Mouse (Mus musculus) cerebral cortex, adult 2 months (tissue): ENCODE results near the gene Olfr524.

Source experiments
- WGBS: fragments of 180-500 bp; shearing (Covaris S2); methylation state at CpG from one replicate; pipeline ENCODE4 v1.1.7; 2018; 5-methylcytosine and 5-hydroxymethylcytosine counted together

Gene Olfr524

DNA sequence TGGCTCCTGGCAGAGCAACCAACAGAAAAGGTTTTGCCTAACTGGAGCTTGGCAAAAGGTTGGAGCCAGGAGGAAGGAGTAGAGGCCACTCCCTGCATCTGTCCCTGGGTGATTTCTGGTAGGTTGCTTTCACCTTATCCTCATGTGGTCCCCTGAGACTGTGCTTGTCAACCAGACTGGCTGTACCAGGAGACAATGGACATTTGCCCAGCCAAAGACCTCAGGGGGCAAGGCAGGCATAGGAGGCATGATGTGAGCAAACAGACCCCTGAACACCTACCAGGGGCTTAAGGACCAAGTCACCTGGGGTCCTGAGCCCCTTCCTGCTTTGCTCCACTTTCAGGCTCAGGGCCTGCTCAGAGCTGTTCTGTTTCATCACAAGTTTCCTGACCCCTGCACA, at the start of gene Olfr524:
Olfr524 (minus strand) TSS at position 101 of the 400 bp plus-strand sequence.

DNA sequence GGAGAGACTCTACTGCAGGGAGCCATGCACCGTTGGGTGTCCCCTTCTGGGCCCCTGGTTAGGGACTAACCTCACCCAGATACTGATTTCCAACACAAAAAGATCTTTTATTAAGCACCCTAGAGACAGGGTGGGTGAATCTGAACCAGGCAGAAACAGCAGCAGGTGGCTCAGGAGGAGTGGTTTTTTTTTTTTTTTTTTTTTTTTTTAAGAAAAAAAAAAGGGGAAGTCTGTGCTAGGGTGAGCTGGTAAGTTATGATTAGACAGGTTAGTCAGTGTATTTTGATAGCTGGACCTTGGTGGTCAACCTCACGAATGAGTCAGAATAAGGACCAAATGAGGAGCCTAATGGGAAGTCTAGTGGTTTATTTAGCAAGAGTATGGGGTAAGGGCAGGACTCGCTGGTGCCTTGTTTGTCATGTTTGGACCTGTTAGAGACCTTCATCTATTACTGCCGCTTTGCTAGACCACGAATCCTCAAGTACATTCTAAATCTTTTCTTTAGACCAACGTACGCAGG, 48.1 kb upstream of the Olfr524 start:
- WGBS: 87% methylated on average over 7 of the region's 7 CpGs

DNA sequence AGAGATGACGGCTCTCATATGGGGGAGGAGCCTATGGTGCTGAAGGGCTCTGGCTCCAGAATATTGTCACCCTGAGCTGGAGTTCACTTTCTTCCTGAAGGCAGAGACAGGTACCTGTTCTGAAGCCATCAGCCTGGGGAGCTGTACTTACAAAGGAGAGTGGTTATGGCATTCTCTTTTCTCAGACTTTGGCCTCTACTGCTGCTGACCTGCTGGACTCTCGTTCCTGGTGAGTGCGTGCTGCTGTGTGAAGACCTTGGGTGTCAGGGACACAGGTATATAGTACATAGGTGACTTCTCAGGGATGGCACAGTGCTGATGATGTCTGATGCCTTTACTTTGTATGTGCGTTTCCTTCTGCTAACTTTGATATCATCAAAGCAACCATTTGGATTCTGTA, 41.5 kb upstream of the Olfr524 start, which contains the start of gene 5830411N06Rik:
5830411N06Rik (plus strand) TSS at position 69 of the 400 bp plus-strand sequence.
- 88% methylated on average over 4 of the region's 4 CpGs for WGBS

DNA sequence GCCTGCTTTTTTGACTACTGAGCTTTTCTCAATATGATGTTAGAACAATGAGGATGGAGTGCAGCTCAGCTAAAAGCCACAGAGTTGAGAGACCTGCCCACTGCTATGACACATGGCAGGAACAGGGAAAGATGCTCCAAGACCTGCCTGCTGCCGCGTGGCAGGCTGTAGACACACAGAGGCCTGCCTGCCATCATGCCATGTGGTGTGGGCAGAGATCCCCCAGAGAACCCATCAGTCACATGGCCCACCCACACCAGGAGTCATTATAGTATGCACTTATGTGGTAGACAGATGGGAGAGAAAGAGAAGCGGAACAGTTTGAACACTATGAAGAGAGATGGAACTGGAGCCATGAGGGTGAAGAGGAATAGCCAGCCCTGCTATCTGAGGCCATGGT, 27.9 kb upstream of the Olfr524 start:
- WGBS: 59% methylated on average over 3 of the region's 3 CpGs

DNA sequence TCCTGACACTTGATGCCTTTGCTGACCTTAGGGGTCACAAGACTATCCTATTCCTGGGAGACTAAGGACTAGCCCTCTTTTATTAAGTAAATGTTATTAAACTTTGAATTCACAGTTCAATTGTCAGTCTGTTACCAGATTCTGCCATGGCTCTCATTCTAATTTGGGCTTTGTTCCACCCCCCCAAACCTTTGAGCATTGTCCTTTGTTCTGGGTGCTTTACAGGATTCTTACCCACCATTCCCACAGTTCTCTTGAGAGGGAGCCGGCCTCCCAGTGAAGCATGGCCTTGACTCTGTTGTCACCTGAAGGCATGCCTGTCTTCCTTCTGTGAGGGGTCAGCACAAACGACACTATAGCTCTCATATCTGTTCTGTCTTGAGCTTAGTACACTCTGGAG, 25.3 kb upstream of the Olfr524 start:
- 86% methylated on average over 2 of the region's 2 CpGs for WGBS

DNA sequence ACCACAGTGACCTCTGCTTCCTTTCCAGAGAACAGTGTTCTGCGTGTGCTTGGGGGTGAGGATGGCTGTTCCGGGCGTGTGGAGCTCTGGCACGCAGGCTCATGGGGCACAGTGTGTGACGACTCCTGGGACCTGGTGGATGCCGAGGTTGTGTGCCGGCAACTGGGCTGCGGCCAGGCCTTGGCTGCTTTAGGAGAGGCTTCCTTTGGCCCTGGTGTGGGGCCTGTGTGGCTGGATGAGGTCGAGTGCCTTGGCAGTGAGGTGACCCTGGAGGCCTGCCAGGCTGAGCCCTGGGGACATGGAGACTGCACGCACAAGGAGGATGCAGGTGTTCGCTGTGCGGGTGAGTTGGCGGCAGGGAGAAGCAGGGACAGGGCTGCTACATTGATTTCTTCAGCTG, 22.7 kb upstream of the Olfr524 start:
- WGBS: 84% methylated on average over 13 of the region's 13 CpGs

DNA sequence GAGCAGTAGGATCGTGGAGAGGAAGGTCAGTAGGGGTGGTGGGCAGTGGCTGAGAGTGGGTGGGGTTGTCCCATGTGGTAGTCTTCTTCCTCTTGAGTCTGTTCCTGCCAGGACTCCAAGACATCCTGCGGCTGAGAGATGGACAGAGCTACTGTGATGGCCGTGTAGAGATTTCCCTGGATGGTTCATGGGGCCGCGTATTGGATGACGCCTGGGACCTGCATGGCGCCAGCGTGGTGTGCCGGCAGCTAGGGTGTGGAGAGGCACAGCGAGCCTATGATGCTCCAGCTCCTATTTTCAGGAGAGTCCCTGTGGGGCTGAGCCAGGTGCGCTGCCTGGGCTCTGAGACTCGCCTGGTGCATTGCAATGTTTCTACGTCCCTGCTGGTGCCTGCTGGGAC, 18.4 kb upstream of the Olfr524 start:
- 88% methylated on average over 13 of the region's 13 CpGs for WGBS

DNA sequence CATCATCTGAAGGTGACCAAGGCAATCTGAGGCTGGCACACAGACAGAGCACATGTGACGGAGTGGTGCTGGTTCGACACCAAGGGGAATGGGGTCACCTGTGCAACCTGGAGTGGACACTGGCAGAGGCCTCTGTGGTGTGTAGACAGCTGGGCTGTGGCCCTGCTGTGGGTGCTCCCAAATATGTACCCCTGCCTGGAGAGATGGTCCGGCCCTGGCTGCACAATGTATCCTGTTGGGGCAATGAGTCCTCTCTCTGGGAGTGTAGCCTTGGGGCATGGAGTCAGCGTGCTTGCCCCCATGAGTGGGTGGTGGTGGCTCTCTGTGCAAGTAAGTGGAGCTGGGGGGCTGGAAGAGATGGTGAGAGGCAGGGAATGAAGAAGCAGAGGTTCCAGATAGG, 14.6 kb upstream of the Olfr524 start:
- 88% methylated on average over 4 of the region's 4 CpGs for WGBS

DNA sequence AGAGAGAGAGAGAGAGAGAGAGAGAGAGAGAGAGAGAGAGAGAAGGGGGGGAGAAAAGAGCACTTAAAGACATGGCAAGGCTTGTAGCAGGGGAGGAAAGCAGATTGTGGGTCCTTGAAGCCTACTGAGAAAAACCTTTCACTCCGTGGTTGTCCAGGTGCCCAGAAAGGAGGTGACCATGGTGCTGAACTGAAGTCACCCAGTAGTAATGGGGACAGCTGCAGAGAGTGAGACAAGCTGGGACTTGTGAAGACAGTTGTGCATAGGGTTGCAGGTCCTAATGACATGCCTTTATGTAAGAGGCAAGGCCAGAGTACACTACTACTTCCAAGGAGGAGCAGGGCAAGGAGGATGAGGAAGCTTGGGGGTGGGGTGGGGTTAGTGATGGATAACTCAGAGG, 13.5 kb upstream of the Olfr524 start:
- WGBS: 28% methylated on average over 1 of the region's 1 CpGs

DNA sequence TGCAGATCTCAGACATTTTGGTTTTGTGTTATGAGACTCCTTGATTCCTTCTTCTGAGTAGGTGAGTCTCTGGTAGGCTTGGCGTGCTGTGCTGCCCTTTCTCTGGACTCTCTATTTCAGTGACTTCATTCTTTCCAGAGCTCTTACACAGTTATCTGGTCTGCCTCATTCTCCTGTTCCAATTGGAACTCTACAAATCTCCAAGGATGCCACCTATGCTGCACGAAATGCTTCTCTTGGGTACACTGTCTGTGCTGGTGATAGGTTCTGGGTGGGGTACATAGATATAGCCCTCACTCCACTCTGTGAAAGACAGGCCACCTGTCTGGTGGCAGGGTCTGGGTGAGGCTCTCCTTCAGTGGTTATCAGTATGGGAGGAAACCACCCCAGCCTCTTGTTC, 12.2 kb upstream of the Olfr524 start, which contains the start of gene Cd163l1:
Cd163l1 (plus strand) TSS at position 301 of the 400 bp plus-strand sequence.
- WGBS: 93% methylated on average over 2 of the region's 2 CpGs

DNA sequence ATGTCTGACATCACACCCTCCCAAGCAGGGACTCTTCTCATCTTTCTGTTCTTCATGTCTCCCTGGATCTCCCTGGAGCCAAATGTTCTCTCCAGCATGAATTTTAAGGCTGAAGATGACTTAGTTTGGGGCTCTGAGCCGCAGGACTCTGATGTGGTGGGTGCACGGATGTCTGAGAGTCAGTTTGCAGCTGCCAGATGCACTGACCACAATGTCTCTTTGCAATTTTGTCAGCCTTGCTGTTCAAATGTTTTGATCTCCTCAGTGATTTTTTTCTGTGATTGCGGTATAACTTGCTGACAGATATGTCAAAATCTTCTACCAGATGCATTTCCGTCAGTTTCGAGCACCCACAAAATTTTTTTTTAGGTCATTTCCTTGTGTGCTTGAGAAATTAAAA, 8.1 kb upstream of the Olfr524 start:
- 73% methylated on average over 5 of the region's 5 CpGs for whole genome bisulfite sequencing

DNA sequence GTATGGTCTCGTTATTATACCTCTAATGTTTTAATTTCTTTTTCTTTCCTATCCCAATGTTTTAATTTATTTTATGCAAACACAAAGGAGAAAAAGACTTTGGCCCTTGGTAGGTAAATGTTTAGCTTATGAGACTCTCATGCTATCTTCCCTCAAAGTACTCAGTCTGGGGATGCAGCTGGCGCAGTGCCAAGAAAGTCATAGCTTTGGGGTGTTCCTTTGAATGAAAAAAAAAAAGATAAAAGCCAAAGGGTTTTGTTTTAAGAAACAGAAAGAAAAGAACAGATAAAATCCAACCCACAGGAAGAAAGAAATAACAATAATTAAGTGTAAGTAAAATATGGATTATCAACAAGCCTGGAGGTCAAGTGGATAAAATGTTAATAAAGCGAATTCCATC, 2.9 kb upstream of the Olfr524 start:
- WGBS: 86% methylated on average over 3 of the region's 3 CpGs

DNA sequence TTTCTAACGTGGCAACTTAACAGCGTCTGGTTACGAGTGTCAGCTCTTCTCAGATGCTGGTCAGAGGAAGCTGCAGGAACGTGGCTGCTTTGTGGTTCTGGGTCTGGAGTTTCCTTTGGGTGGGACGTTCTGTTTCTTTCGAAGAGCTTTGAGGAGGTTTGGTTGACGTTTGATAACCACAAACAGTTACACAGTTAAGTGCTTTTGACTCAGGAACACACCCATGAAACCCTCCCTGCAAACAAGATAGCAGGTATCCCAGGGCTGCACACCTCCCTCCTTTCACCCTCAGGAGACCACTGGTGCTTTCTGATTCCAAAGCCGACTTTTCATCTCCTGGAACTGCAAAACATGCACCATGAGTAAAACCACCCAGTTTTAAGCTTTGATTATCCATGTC, 2.4 kb upstream of the Olfr524 start:
- 73% methylated on average over 8 of the region's 8 CpGs for WGBS

DNA sequence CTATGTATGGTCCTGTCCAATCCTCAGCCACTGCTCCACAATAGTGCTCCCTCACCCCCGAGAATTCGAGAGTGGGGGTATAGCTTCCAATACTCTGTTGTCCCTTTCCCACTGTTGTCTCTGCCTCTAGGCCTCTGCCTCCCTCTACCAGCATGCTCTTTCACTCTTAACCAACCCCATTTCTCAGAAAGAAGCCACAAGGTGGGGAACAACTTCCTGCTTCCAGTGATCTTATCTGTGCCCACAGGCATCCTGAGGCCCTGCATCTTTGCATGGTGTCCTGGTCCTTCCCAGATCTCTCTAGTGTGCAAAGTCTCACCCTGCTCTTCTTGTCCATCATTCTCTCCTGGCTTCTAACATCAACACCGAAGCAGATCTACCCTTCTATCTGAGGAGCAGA, 1.1 kb upstream of the Olfr524 start:
- 86% methylated on average over 3 of the region's 3 CpGs for WGBS

DNA sequence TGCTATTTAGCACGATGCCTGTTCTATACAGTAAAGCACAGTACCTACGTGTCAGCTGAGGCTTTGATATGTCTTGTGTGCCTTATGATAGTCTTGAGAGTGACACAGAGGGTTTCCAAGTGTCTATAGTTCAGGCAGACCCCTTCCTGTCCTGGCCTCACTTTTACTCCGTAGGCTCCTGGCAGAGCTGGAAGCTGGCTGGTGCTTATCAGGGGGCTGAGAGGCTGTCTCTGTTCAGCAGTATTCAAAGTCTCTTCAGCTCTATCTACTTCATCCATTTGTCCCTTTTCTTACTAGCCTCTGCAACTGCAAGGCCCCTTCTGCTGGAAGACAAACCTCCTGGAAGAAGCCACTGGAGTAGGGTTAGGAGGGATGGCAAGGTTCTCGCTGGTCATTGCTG, 4.7 kb downstream of the Olfr524 start:
- 91% methylated on average over 4 of the region's 4 CpGs for WGBS

DNA sequence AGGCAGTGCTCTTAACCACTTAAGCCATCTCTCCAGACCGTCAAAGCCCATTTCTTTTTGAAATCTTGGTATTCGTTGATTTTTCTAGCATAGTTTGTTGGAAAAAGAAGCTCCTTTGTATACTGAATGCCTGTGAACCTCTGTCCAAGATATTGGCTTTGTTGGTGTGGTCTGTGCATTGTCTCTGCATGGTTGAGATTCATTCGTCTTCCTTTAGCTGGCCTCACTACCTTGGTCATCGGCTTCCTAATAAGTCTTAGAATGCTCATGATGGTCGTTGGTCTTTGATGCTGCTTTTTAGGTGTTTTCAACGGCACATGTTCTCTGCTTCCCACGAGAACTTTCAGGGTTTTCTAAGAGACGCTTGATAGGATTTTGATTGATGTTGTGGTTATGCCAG, 9.8 kb downstream of the Olfr524 start:
- WGBS: 64% methylated on average over 8 of the region's 8 CpGs

DNA sequence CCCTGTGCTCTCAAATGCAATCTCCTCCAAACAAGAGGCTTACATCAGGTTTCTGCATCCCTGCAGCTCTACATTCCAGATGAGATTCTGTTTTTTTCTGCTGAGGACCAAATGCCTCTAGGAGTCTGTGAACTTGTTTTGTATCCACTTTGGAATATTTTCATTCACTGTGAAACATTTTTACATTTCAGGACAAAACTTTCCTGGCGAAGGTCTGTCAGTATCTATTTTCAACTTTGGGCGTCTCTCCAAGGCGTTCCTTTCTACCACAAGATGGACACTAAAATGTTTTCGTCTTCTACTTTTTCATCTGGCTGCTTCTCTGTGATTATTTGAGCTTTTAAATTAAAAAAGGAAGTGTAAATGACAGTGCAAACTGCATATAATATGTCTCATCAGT, 11.7 kb downstream of the Olfr524 start:
- 49% methylated on average over 4 of the region's 4 CpGs for WGBS

DNA sequence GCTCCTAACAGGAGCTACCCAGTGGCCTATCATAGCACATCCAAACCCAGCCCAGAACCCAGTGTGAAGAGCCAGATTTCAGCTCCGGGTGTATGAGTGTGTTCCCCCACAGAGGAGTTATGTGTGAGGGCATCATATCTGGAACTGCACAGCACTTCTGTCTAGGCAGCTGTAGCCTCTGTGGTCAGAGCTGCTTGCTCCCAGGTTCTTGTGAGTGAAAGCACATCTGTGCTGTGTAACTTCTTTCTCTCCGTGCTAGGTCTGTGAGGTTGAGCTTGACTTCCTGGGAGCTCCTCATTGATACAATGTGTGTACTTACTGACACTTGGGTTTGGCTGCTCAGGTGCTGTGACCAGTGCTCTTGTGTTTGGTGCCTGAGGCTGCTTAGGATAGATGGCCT, 12.9 kb downstream of the Olfr524 start:
- WGBS: 61% methylated on average over 2 of the region's 2 CpGs

DNA sequence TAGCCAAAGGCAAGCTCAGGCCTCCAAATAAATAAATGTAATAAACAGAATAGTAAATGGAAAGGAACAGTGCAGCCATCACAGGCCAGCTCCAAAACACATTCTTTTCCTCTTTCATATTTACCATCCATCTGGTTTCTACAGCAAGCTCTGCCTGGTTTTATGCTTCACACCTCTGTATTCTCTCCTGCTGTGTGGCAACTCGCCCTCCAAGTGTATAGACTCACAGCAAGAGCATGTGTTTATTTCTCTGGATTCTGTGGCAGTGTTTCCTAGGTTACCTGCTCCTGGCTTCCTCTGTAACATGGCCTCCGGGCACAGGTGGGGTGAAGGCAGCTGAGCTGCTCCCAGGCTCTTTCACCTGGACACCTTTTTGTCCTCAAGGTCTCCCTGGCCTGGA, 13.3 kb downstream of the Olfr524 start:
- WGBS: 54% methylated on average over 2 of the region's 2 CpGs

DNA sequence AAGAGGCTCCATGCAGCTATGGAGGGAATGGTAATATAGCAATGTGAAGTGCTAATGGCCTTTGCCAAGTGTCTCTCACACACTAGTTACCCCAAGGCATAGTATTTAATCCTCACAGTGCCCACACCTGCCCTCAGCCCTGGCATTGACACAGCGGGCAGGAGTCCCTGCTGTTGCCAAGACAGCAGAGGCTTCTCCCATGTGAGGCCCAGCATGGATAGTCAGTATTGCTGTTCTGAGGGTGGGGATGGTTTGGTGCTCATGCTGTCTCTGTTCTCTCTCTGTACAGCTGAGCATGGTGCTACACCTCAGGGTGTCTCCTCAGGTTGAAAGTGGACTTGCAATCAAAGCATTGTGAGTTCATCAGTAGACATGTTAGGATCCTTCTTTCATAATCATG, 15.3 kb downstream of the Olfr524 start:
- 89% methylated on average over 1 of the region's 1 CpGs for WGBS

DNA sequence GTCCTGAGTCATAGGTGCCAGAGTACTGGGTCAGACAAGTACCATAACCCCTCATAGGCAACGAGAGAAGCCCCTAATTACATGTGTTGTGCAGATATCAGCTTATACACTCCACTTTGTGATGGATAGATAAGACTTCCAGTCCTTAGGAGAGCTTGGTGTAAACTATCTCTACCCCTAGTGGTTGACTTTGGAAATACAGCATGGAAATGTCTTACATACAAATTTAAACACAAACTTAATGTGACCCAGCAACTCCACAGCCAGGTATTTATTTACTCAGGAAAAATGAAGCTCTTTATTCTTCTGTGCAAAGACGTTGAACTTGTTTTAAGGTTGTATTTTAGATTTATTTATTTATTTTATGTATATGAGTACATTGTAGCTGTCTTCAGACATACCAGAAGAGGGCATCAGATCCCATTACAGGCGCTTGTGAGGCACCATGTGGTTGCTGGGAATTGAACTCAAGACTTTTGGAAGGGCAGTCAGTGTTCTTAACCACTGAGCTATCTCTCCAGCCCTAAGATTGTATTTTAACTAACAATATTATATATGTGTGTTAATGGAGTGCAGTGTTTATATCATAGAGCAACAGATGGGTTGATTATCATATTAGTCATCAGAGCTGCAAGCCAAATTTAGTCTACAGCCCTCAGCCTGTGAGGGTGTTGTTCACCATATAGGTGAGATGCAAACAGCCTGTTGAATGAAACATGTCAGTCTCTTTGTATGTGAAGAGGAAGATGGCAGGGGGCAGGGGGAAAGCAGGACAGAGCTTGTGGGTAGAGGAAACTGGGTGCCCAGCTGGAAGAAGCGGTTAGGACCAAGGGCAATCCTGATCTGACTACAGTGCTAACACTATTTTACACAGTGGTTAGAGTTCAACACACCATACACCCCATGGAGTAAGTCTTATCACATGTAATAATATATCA, 17.1 kb downstream of the Olfr524 start:
- 56% methylated on average over 4 of the region's 4 CpGs for WGBS

DNA sequence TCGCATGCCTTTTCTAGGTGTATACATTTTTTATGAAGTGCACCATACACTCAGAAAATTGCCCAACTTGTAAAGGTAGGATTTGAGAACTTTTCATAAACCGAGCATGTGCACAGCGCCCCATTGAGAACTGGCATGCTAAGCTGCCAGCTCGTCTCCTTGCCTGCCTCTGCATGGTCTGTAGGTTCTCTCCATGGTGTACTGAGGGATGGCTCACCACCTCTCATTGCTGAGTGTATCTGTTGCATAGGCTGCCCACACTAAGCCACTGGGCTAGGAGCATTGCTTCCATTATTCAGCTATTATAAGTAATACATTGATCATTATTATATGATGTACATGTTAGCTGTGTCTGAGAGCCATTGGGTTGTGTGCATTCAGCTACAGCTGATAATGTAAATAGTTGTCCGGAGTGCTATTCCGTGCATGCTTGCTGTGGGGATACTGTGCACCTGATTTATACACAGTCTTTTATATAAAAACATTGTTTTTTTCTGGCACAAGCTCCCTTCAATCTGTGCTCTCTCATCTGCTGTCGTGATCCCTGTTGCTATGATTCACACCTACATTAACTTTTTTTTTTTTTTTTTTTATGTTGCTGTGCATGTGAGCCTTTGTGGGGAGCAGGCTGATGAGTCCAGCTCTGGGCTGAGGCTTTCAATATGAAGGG, 17.9 kb downstream of the Olfr524 start:
- 52% methylated on average over 7 of the region's 7 CpGs for WGBS
